ENCODE assay signal across 12 mouse cellular contexts in genomic region chr6:134202176-134202575, GRCm38 (mm10).
"Had no signal": no experiment of that assay in that cellular context is flagged by ENCODE, and none has a peak within 500 bp of the region (broad histone marks: within the 10 kb centered on the region; RNA-seq: fewer than 3 reads in every experiment).

No protein-coding gene starts in this region.

- H3K4me3 ChIP-seq: limb, embryonic 15.5 days; midbrain, embryonic 13.5 days; myocyte; neural tube, embryonic 15.5 days had no signal

- ATAC-seq: midbrain, embryonic 13.5 days had no signal

- DNase-seq: kidney, adult 18-20 months; kidney, postnatal 10 days; lung, embryonic 14.5 days; lung, postnatal 10 days; right cerebral cortex, adult 18-20 months; thymus, postnatal 4 days had no signal

- H3K27ac ChIP-seq: limb, embryonic 15.5 days; liver, embryonic 14.5 days; midbrain, embryonic 13.5 days; neural tube, embryonic 15.5 days; stomach, postnatal 0 days had no signal
